Mouse (Mus musculus) kidney, adult 9 months (tissue): ENCODE measurements at regions not wholly inside any gene's neighbourhood (a gene's known extent, or its start where the extent isn't known, plus 50 kb on each side); places are given as distances from the start of the nearest gene placed in this dataset.
A peak's percentile ranks its signal among the peaks of the same experiment; 100 is the strongest.

Source experiments
- DNase-seq: peaks from one replicate; pipeline ENCODE4 v3.0.0; 2022

DNA sequence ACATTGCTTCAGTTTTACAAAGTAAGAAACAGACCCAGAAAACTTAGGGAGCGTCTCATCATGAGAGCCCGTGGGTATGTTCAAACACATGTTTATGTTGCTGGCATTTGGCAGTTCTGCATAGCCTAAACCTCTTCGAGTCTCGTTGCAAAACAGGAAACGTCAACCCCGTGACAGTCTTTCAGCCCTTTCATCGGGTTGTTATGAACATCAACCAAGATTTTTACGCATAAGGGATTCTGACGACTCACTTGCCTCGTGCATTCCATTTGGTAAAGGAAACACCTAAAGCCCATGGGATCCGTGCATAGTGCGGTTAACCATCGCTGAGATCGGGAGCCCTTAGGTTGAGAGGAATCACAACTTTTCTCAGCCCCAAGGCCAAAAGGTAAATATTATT is 115.7 kb downstream of the Gpam start:
- no peak for DNase-seq

DNA sequence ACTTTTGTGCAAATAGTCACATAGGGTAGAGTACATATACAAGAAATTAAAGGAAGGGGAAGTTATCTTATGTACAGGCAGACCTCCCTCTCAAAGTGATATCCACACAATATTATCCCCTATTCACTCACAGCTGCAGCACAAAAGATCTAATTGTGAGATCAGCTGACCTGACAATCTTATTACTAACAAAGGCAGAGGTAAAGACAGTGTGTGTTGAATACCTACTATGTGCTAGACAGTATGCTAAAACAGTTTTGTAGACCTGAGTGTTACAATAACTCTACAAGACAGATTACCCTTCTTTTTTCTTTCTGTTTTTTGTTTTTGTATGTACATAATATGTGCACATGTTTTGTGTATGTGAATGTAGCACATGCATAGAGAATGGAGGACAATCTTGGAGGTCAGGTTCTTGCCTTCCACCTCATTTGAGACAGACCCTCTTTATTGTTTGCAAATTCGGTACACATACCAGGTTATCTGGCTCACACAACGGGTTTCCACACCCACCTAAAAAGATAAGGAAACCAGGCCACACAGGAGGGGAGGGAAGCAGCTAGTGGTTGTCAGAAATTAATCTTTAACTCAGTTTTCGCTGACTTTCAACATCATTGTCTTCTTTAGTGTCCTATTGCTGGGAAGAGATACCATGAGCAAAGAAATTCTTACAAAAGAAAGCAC is 118.4 kb downstream of the Gpam start:
- no peak for DNase-seq

DNA sequence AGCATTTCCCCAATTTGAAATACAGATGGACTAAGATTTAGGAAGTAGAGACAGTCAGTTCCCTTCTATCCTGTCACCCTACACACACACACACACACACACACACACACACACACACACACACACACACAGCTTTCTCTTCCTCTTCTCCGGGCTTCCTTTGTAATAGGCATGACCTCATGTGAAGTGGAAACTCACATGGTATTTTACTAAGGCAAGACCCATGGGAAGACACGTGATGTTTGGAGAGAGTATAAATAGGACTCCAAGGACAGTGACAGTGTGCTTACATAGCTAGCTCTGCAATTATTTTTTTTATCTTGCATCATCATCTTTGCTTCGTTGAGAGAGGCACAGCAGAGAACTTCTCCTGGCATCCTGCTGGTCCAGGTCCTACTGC is 137.1 kb downstream of the Gpam start:
- no peak for DNase-seq

- DNase-seq = no peak
Observed at GRCm38 (mm10) chr19:54984541-54984940, 142.5 kb downstream of the Gpam start.

GRCm38 (mm10) chr19:54982801-54983200 is 144.2 kb downstream of the Gpam start:
- no peak for DNase-seq

DNA sequence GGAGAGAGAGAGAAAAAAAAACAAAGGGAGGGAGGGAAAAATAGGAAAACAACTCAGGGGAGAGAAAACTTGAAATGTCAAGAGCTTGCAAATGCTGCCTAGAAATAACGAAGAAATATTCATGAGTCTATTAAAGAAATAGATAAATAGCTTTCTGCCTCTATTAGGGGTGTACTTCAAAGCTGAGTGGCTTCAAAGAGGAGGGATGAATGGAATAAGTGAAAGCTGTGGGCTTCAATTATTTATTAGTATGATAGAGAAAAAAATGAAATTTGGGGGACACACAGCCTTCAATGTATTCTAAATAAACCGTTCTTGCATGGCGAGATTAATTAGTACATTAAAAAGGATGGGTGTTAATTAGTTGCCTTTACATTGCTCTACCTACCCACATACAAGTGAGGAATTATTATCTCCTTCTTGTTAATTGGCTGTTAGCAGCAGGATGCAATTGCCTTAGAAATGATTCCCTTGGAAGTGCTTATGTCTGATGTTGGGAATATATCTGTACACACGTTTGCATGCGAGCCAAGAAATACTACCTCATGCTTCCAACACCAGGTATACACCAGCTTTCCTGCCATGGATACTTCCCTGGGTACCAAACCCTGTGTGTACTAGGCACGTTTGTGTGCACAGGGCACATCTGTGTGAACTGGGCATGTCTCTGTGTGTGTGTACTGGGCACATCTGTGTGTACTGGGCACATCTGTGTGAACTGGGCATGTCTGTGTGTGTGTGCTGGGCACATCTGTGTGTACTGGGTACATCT is 155.4 kb downstream of the Gpam start:
- no peak for DNase-seq

DNA sequence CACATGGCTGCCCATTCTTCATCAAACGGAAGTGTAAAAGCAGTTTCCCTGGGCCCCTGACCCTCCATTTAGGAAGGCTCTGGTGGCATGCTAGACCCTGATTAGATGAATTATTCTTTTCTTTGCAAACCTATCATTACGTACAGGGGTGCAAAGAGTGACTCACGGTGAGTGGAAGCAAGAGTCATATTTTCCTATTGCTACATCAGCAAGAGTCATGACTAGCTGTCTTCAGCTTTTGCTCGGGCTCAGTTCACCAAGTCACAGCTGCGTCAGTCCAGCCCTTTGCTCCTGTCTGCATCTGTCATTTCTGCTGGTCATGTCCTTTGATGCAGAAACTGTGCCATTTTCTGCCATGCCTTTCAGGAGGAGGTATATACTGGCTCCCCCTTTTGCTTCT is 168.7 kb downstream of the Gpam start:
- DNase-seq = no peak

- DNase-seq = no peak
Observed at GRCm38 (mm10) chr19:54955096-54955495, 171.9 kb downstream of the Gpam start.

DNA sequence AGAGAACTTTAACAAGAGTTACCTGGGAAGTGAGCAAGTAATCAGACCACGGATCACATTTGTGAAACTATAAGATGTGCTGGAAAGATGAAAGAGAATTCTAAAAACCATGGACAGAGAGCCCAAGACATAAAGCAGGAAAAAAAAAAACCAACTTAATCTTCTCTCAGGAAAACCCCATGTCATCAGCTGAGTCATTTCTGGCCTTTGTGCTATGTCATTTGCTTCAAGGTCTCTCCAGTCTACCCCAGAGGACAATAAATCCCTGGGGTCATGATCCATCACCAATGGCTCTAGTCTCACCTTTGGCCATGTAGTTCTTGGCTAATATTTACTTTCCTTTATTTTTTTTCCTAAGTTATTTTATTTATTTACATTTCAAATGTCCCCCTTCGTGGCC is 174.5 kb downstream of the Gpam start:
- no peak for DNase-seq

- no peak for DNase-seq
Observed at GRCm38 (mm10) chr19:54948359-54949127, 178.5 kb downstream of the Gpam start.

- no peak for DNase-seq
Observed at GRCm38 (mm10) chr19:54947583-54947982, 179.5 kb downstream of the Gpam start.

- no peak for DNase-seq
Observed at GRCm38 (mm10) chr19:54932579-54932978, 194.5 kb downstream of the Gpam start.

DNA sequence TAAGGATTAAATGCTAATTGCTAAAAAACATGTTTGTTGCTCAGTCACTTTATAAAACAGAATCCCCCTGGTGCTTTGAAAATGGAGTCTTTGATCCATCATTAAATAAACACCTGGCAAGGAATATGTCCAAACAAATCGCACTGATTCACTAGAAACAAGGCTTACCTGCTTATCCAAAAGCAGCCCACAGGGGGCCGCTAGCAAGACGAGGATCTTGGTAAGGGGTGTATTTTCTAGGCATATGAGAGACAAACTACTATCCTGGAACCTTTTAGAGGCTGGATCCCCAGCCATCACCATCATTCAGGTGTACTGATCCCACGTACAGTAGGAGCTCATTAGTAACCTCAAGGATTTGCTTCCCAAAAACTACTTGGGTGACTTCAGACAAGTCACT is 201.2 kb downstream of the Gpam start:
- DNase-seq = no peak

DNA sequence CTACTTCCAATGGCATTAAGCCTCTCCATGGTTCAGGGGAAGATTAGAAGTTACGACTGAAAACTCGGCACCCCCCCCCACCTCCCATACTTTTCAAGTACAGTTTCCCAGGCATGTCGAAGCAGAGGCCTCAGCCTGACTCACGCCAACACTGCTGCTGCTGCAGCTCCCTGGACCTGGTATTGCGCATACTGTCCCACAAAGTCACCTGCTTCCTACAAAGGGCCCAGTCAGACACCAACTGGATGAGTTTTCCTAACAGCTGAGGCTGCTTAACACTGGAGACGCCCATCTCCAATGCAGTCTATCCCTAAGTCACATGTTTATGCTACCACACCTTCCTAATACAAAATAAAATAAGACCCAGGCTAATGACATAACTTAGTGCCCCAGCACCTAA is 207.4 kb downstream of the Gpam start:
- no peak for DNase-seq

GRCm38 (mm10) chr19:54893622-54894021 is 233.4 kb downstream of the Gpam start:
- no peak for DNase-seq

GRCm38 (mm10) chr19:54867078-54867477 is 260.0 kb downstream of the Gpam start:
- no peak for DNase-seq

DNA sequence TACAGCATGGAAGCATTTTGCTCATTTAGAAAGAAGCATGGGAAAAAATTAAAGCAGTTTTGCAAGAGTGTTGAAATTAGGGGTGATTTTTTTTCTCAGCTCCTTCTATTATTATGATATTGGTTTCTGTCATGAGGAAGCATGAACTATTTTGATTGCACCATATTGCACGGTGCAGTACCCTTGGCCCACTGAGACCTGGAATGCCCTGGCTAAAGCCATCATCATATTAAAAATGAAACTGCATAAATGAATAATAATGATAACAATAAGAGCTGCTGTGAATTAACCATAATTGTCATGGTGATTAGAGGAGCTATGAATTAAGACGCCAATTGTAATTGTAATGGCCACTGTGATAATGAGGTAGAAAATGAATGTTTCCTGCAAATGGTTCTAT is 271.8 kb downstream of the Gpam start:
- no peak for DNase-seq

- no peak for DNase-seq
Observed at GRCm38 (mm10) chr19:54838231-54838630, 288.8 kb downstream of the Gpam start.

DNA sequence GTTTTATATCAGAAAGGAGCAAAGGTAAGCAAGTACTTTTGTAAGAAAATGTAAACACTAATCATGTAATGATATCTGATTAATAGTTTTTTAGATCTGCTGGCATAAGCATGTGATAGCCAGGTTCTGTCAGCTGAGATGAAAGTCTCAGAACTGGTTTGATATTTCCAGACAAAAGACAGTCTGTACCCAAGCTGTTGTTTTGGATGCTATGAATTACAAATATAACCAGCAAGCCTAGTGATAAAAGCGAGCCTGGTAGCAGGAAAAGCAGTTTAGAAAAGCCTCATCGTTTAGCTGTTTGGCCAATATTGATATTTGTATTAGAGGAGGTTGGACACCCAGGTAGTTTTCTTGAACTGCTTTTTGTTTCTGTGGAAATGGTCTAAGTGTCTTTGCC is 290.6 kb downstream of the Gpam start:
- no peak for DNase-seq

GRCm38 (mm10) chr19:54822161-54822560 is 304.9 kb downstream of the Gpam start:
- no peak for DNase-seq

- peak; percentile 38 for DNase-seq
Observed at GRCm38 (mm10) chr19:54820587-54820986, 306.5 kb downstream of the Gpam start.

GRCm38 (mm10) chr19:54801123-54801742 is 325.8 kb downstream of the Gpam start:
- DNase-seq = no peak

- no peak for DNase-seq
Observed at GRCm38 (mm10) chr19:54787171-54787570, 339.9 kb downstream of the Gpam start.
